Mouse (Mus musculus) forebrain, postnatal 0 days (tissue): ENCODE measurements around the gene Camsap1. TPM values are rescaled to one million over a fixed set of nuclear protein-coding genes. Genes with fewer than 3 reads are reported as not detected.

Experiments used
- ATAC-seq: fragments of 200-750 bp; cut with Nextera tagmentation; 2 replicates; pipeline ENCODE4 v1.8.0; 2017; ENCODE audit warnings: mild to moderate bottlenecking, moderate library complexity
- DNase-seq: peaks from one replicate; pipeline ENCODE4 v3.0.0-alpha.2; 2015
- H3K27ac ChIP-seq: fragments of 300-500 bp; sonication (generic); 2 replicates; pipeline ENCODE4 v1.5.1; 2014; ENCODE audit warnings: low read depth, mild to moderate bottlenecking, antibody characterized with exemption, low read length, moderate library complexity, mixed read lengths
- H3K27me3 ChIP-seq: fragments of 300-500 bp; sonication (generic); 2 replicates; pipeline ENCODE4 v1.6.1; 2014; ENCODE audit warnings: mild to moderate bottlenecking, low read length, mixed read lengths; ENCODE audit not compliant: insufficient read depth
- H3K36me3 ChIP-seq: fragments of 300-500 bp; sonication (generic); 2 replicates; pipeline ENCODE4 v1.6.1; 2014; ENCODE audit warnings: mild to moderate bottlenecking, moderate library complexity; ENCODE audit not compliant: insufficient read depth
- H3K4me1 ChIP-seq: fragments of 300-500 bp; sonication (generic); 2 replicates; pipeline ENCODE4 v1.6.1; 2014; ENCODE audit warnings: antibody characterized with exemption; ENCODE audit not compliant: insufficient read depth
- H3K4me2 ChIP-seq: fragments of 300-500 bp; sonication (generic); 2 replicates; pipeline ENCODE4 v1.6.1; 2014; ENCODE audit warnings: low read depth, mild to moderate bottlenecking, moderate library complexity
- H3K4me3 ChIP-seq: fragments of 300-500 bp; sonication (generic); 2 replicates; pipeline ENCODE4 v1.5.1; 2014; ENCODE audit warnings: low read depth, low read length, mixed read lengths
- H3K9ac ChIP-seq: fragments of 300-500 bp; sonication (generic); 2 replicates; pipeline ENCODE4 v1.6.1; 2014; ENCODE audit warnings: mild to moderate bottlenecking
- H3K9me3 ChIP-seq: fragments of 300-500 bp; sonication (generic); 2 replicates; pipeline ENCODE4 v1.6.1; 2016; ENCODE audit warnings: low read length
- CTCF ChIP-seq: sonication (generic); IDR thresholded peaks from 2 replicates; pipeline ENCODE4 v1.5.1; 2016; ENCODE audit warnings: antibody characterized with exemption, control low read depth, low read depth
- WGBS: fragments of 180-500 bp; shearing (Covaris S2); extraction: QIAGEN DNeasy Blood & Tissue Kit; methylation state at CpG from one replicate; pipeline ENCODE4 v1.1.7; 2014; 5-methylcytosine and 5-hydroxymethylcytosine counted together
- polyA plus RNA-seq: library from polyadenylated mRNA; unstranded; fragments of >200 nt; fragmentation: Nextera tagmentation; extraction: Ambion mirVana; gene quantifications from 2 replicates; pipeline ENCODE4 v1.2.1, GENCODE M21; 2015
- total RNA-seq: library from RNA; depleted of rRNA; stranded (reverse); fragments of >200 nt; gene quantifications from 2 replicates; pipeline ENCODE4 v1.2.3, GENCODE M21; 2014

Camsap1 gene
- total and polyA plus RNA-seq, 2 experiments from 2014 or later, result 60.0 to 140 TPM

- Histone ChIP-seq H3K4me1 (no peaks in the 10 kb centered on the region), H3K27me3 (no peaks in the 10 kb centered on the region), H3K27ac (no peak overlapping the region), H3K4me3 (no peak overlapping the region), H3K9me3 (no peaks in the 10 kb centered on the region), H3K9ac (no peak overlapping the region), H3K4me2 (no peak overlapping the region), H3K36me3 (no peaks in the 10 kb centered on the region; the same call in 1 of the 2 replicates)
- TF ChIP-seq CTCF, result no peak; the same call in 1 of the 2 replicates
- no peak for ATAC-seq
- WGBS, result 80% methylated on average over 7 of the region's 7 CpGs
- DNase-seq, result no peak
Measured at GRCm38 (mm10) chr2:25892440-25892839, 90.6 kb downstream of the Camsap1 start.

DNA sequence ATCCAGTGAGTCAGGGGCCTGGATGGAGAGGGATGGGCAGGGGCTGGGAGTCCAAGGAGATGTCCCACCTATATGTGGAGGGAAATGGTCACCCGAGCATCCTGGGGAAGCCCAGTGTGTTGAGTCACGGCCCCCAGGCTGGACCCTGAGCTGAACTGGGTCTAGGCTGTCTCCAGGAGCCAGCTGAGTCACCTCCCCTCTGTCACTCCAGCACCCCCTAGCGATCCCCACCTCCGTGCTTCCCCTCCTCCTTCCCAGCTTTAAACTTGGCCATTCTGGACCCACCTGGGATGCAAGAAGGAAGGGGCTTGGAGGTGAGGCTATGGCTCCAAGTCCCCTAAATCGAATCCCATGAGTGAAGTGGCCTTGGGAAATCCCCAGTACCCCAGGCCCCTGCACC is 94.9 kb downstream of the Camsap1 start:
- no peak overlapping the region for H3K4me3 ChIP-seq
- no peak overlapping the region for H3K9ac ChIP-seq
- 68% methylated on average over 5 of the region's 5 CpGs for WGBS
- no peaks in the 10 kb centered on the region for H3K27me3 ChIP-seq
- H3K36me3 ChIP-seq, result no peaks in the 10 kb centered on the region
- no peak for TF ChIP-seq CTCF
- H3K9me3 ChIP-seq, result no peaks in the 10 kb centered on the region
- ATAC-seq (no peak), DNase-seq (no peak)
- no peak overlapping the region for H3K27ac ChIP-seq
- no peaks in the 10 kb centered on the region for H3K4me1 ChIP-seq
- H3K4me2 ChIP-seq, result no peak overlapping the region

- WGBS, result 73% methylated on average over 8 of the region's 8 CpGs
- TF ChIP-seq CTCF, result no peak
Measured at GRCm38 (mm10) chr2:25887226-25887625, 95.9 kb downstream of the Camsap1 start.

DNA sequence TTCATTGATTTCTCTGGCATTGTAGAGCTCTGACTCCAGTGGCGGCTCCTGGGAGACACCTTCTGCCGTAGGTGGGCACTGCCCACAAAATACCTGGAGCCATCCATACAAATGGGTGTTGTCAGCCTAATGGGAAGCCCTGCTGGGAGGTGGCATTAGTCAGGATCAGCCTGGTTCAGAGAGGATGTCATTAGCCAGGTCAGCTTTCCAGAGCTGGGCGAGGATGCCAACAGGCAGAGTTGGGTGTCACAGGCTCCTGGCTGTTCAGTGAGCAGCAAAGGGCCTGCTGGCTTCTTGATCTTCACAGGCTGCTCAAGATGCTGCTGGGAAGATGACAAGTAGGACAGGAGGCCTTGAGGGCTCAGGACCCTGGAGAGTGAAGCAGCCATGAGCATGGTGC is 98.3 kb downstream of the Camsap1 start:
- Histone ChIP-seq H3K4me2 (no peak overlapping the region), H3K27ac (no peak overlapping the region), H3K4me3 (no peak overlapping the region), H3K9ac (no peak overlapping the region), H3K36me3 (no peaks in the 10 kb centered on the region), H3K4me1 (no peaks in the 10 kb centered on the region), H3K27me3 (no peaks in the 10 kb centered on the region), H3K9me3 (no peaks in the 10 kb centered on the region)
- TF ChIP-seq CTCF, result no peak
- WGBS, result 86% methylated on average over 3 of the region's 3 CpGs
- DNase-seq (no peak), ATAC-seq (no peak)

More at GRCm38 (mm10) chr2:25887226-25887625, 95.9 kb downstream of the Camsap1 start:
- Histone ChIP-seq H3K4me2 (no peak overlapping the region), H3K4me1 (no peaks in the 10 kb centered on the region), H3K4me3 (no peak overlapping the region), H3K9me3 (no peaks in the 10 kb centered on the region), H3K9ac (no peak overlapping the region), H3K27ac (no peak overlapping the region), H3K36me3 (no peaks in the 10 kb centered on the region), H3K27me3 (no peaks in the 10 kb centered on the region)
- ATAC-seq (no peak), DNase-seq (no peak)

DNA sequence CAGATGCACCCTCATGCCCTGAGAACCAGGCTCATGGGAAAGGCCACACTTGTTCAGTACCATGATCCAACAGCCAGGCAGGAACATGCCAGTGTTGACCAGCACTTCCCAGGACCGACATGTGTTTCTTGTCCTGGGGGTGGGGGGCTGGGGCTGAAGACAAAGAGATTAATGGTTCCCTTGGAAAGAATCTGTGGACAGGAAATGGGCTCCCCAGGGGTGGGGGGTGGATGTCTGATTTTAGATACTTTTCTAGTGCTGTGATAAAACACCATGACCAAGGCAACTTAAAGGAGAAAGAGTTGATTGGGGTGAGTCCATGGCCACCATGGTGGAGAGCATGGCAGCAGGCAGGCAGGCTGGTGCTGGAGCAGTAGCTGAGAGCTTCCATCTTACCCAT is 100.8 kb downstream of the Camsap1 start:
- 48% methylated on average over 1 of the region's 1 CpGs for WGBS
- Histone ChIP-seq H3K9me3 (no peaks in the 10 kb centered on the region), H3K4me2 (no peak overlapping the region), H3K4me3 (no peak overlapping the region), H3K27me3 (no peaks in the 10 kb centered on the region), H3K4me1 (0 out of 2 replicates have a peak, but pooled peaks cover 3% of the 10 kb centered on the region), H3K9ac (no peak overlapping the region), H3K27ac (no peak overlapping the region), H3K36me3 (no peaks in the 10 kb centered on the region)
- ATAC-seq, result no peak
- no peak for DNase-seq
- no peak for TF ChIP-seq CTCF

- Histone ChIP-seq H3K27ac (no peak overlapping the region), H3K36me3 (no peaks in the 10 kb centered on the region), H3K27me3 (no peaks in the 10 kb centered on the region), H3K4me2 (no peak overlapping the region), H3K4me1 (0 out of 2 replicates have a peak, but pooled peaks cover 4% of the 10 kb centered on the region), H3K9me3 (no peaks in the 10 kb centered on the region), H3K4me3 (no peak overlapping the region), H3K9ac (no peak overlapping the region)
- ATAC-seq (no peak), DNase-seq (peak; percentile 13)
- no peak for TF ChIP-seq CTCF
- WGBS, result 78% methylated on average over 4 of the region's 4 CpGs
Measured at GRCm38 (mm10) chr2:25879061-25879460, 104.0 kb downstream of the Camsap1 start.

GRCm38 (mm10) chr2:25878516-25878915 is 104.6 kb downstream of the Camsap1 start:
- no peaks in the 10 kb centered on the region for H3K36me3 ChIP-seq
- ATAC-seq, result no peak
- H3K9me3 ChIP-seq, result no peaks in the 10 kb centered on the region
- peak overlapping the region; percentile 58 for H3K4me3 ChIP-seq
- H3K4me1 ChIP-seq, result 0 out of 2 replicates have a peak, but pooled peaks cover 4% of the 10 kb centered on the region
- WGBS, result 66% methylated on average over 2 of the region's 2 CpGs
- TF ChIP-seq CTCF, result no peak
- no peaks in the 10 kb centered on the region for H3K27me3 ChIP-seq
- H3K4me2 ChIP-seq, result peak overlapping the region; percentile 76
- no peak overlapping the region for H3K27ac ChIP-seq
- DNase-seq, result no peak
- H3K9ac ChIP-seq, result peak overlapping the region; percentile 70; the same call in 1 of the 2 replicates
